Mouse (Mus musculus): ENCODE results near the gene Mertk.

DNA sequence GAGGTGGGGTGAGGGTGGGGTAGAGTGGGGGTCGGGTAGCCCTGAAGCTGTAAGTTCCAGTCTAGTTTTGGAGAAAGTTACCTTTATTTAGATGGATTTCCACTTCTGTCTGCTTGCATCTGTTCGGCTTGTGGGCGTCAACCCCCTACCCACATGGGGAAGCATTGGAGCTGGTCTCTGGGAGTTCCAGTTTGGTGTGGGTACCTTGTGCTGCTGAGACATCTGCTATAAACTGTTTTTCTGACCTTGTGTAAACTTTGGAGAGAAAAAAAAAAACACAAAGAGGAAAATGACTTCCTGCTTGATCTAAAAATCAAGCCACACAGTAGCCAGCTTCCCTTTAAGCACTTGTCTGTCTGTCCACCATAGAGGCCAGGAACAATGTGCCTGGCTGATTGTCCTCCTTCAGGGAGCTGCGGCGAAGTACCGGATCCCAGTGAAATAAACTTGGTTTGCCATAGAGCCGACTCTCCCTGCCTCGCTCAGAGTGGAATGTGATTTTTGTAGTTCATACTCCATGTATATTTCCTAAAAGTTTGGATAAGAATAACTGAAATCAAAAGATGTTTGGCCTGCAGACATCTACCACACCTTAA is 48.8 kb downstream of the Mertk start:
- TF ChIP-seq CTCF (IDR thresholded peaks at IDR 0.05; ENCODE audit: borderline replicate concordance, control insufficient read depth, extremely low read depth, insufficient read depth, low read length, poor library complexity) (no peak), POLR2A (IDR thresholded peaks at IDR 0.05; ENCODE audit: control insufficient read depth, extremely low read depth, insufficient read depth, low read length, poor library complexity) (no peak)

Measured in thymus, adult 2 months (tissue).